Mouse (Mus musculus): ENCODE measurements at regions not wholly inside any gene's neighbourhood (a gene's known extent, or its start where the extent isn't known, plus 50 kb on each side); places are given as distances from the start of the nearest gene placed in this dataset.
"Not testable (repeated sequence)": the region's sequence is repeated elsewhere in the genome, so short reads cannot be mapped to it uniquely, and the experiment has no call there.

DNA sequence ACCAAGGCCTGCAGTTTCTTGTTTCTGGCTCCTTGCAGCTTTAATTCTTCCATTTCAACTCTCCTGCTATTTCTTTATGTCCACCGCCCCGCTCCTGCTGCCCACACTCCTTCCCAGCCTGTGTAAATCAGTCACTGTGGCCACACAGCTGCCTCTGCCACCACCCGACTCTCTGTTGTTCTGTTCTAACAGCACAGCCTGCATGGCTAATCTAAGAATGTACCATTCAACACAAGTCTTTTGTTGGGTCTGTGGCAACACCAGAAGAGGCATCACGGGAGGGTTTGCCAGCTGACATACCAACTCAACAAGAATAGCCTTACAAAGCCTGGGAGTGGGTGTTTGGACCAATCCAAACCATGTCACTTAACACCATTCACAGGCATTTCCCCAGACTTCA lies 264.9 kb upstream of the Pum3 start:
- DNase-seq (ENCODE audit: low spot score), result no peak

DNA sequence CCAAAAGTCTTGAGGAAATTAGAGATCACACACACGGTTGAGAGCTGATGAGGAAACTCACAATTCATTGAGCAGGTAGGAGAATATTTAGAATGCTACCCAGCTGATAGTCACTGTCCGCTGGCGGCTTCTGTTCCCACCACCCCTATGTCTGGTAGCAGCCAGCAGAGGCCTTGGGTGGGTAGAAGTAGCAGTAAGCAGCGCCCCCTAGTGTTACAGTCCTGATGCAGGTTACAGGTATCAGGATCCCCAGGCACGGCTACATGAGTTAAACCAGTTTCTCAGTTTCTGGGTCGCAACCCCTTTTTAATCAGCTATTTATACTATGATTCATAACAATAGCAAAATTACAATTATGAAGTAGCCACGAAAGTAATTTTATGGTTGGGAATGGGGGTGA lies 264.1 kb upstream of the Pum3 start:
- peak; percentile 2 for DNase-seq (ENCODE audit: low spot score)

DNA sequence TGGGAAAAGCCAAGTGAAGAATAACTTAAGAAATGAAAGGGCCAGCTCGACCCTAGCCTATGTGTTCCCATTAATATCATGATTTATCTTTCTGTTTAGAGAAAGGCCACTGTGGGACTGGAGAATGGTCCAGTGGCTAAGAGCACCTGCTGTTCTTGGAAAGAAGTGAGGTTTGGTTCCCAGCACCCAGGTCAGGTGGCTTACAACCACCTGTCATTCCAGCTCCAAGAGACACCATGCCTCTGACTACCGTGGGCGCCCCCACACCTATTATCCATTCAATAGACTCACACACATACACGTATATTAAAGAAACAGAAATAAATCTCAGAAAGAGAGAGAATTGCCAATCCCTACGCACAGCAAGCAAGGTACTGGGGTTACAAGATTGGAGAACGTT lies 263.3 kb upstream of the Pum3 start:
- DNase-seq (ENCODE audit: low spot score), result no peak

DNA sequence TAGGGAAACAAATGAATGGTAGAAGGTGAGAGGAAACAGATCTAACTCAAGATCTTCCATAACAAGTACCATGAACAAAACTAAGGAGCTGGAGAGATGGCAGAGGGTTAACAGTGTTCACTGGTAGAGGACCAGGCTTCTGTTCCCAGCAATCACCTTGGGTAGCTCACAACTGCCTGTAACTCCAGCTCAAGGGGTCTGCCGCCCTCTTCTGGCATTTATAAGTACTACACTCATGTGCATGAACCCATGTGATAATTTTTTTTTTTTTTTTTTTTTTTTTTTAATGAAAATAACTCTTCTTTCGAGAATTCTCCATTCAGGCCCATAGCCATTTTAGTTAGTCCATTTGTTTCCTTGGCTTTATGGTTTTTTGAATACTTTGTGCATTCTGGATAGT lies 253.8 kb upstream of the Pum3 start:
- peak; percentile 5 for DNase-seq (ENCODE audit: low spot score)

DNA sequence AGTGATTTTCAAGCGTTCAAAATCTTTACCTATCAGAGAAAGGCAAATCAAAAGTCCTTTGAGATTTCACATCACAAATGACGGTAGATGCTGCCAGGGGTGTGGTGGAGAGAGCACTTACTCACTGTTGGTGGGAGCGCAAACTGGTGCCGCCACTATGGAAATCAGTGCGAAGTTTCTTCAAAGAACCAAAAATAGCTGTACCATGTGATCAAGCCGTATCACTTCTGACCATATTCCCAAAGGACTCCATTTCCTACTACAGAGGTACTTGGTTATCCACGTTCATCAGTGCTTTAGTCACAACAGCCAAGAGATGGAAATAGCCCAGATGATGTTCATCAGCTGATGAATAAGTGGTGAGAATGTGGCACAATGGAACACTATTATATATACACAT lies 249.8 kb upstream of the Pum3 start:
- DNase-seq (ENCODE audit: low spot score), result no peak

DNA sequence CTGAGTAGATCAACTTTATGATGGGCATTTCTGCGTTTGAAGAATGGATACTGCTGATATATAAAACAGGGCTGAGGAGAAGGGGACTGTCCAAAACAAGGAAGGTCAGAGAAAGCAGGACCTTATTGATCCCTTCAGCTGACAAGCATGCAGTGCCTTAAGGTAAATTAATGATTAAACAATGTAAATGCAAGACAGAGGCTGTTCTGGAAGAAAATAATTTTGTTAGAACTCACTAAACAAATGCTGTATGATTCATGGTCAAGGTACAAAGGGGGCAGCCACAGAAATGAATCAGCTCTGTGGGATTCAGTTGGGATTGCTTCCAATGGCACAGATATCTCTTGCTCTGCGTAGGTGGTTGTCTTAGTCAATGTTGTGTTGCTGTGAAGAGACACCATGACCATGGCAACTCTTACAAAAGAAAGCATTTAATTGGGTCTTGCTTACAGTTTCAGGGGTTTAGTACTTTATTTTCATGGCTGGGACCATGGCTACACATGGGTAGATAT lies 243.1 kb upstream of the Pum3 start:
- DNase-seq (ENCODE audit: low spot score), result no peak

DNA sequence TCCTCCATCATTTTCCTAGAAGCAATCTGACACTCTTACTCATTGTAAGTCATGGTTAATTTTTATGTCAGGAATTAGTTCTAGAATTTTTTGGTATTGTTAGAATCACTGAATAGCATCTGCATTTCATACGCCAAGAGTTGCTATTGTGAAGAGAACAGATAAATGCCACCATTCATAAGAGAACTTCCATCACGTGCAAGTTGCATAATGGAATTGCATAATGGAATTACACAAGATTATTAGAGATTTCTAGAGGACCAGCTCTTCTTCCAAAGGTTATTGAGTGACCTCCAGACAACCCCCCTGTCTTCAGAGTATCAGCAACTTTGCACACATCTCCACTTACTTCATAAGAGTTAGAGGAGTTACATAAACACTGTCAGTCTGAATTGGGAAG lies 233.7 kb upstream of the Pum3 start:
- no peak for DNase-seq (ENCODE audit: low spot score)

DNA sequence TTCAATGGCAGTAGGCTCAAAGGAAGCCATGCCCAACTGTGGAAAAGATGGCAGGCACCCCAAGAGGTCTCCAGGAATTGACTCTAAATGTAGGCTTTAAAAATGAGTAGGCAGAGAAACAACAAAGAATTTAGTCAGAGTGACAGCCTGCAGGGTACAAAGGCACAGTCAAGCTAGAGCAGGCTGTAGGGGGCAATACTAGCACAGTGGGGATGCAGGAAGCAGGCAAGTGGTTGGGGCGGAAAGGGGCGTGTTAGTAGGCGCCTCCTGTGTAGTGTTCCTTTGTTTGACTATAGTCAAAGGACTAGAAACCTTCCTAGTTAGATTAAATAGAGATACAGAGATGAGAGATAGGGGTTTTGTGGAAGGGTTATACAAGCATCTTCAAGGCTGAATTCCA lies 211.4 kb upstream of the Pum3 start:
- DNase-seq (ENCODE audit: low spot score), result no peak

DNA sequence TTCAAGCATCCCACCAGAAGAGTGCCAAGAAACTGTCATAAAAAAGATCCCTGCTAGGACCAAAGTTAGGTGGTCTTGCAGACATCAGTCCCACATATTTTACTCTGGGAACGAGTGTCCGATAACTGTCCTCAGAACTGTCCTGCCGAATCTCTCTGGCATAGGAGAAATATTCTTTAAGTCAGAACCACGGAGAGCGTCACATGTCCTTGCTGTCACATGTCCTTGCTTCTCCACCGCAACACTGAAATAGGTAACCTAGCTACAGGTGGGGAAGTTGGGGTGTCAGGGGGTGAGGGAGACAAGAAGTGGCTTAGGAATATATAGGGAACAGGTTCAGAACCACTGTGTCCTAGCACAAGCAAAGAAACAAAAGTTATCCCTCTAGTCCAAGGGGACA lies 203.5 kb upstream of the Pum3 start:
- no peak for DNase-seq (ENCODE audit: low spot score)

DNA sequence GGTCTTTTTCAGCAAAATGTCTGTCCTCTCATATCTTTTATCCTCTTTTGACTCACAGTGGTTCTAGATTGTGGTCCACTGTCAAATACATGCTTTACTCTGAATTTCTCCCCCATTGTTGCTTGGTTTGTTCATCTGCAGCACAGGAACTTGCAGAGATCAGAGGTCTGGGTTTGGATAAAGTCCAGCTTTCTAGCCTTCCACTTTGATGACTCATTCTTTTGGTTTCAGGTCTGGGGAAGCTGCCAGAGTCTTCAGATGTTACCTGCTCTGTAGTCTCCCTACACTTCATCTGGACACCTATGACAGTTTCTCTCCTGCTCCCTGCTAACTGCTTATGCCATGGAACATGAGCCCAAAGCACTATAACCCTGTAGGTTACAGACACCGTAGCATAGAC lies 198.0 kb upstream of the Pum3 start:
- no peak for DNase-seq (ENCODE audit: low spot score)

DNA sequence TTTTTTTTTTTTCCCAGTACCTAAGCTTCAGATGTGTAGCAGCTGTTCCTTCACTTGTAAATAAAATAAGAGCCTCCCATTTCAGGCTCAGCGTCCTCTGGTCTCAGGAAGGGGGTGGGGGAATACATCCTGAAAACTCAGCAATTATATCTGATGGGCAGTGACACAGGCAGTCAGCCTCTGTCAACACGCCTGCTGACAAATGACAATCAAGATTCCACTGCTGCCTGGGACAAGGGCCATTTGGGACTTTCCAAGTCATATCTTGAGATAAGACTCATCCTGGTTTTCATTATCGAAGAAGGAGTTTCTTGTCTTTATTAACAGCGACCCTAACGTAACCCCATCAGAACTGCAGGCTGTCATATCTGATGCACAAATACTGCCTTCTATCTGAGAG lies 187.9 kb upstream of the Pum3 start:
- DNase-seq (ENCODE audit: low spot score), result no peak

DNA sequence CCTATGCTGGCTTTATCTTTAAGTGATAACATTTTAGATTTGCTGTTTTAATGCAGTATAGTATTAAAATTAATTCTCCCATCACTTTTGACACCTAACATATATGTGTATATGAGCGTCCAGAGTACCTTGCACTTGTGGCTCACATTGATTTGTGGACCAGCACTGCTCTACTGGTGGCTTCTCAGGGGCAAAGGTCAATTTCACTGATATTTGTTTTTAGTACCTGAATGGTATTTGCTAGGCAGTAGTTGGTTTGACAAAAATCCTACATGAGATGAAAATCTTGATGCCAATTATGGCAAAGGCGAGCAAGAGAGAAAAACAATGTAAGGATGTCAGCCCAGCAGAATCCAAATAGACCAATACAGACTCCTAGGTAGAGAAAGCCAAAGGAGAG lies 177.3 kb upstream of the Pum3 start:
- DNase-seq (ENCODE audit: low spot score), result no peak

DNA sequence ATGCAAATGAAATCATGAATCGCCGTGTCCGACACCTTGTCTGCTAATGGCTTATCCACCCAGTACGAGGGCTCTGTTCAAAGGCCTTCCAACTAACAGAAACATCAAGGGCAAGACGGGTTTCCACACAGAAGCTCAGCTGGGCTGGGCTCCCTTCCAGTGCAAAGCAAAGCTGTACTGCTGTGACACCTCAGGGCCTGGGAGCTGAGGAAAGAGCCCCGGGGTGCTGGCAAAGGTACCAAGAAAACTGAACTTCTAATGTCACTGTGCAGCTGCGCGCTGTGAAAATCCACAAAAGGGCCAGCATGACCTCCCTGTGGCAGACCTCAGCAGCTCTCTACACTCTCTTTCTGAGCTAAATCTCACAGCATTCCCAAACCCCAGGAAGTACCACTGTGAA lies 173.7 kb upstream of the Pum3 start:
- DNase-seq (ENCODE audit: low spot score), result no peak

DNA sequence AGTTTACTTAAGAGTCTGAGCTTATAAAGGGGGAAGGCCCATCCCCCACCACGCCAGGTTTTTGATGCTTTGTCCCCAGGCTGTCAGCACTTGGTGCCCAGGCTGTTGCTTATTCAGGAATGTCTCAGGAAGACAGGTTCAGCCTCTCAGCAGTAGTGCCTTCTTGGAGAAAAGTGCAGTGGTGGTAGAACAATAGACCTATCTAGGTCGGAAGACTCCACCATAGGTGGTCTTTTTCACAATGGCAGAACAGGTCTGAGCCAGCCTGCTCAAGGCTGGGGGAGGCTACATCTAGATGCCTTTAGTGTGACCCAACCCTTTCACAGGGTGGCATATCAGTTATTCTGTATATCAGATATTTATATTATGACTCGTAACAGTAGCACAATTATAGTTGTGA lies 171.9 kb upstream of the Pum3 start:
- DNase-seq (ENCODE audit: low spot score), result no peak

DNA sequence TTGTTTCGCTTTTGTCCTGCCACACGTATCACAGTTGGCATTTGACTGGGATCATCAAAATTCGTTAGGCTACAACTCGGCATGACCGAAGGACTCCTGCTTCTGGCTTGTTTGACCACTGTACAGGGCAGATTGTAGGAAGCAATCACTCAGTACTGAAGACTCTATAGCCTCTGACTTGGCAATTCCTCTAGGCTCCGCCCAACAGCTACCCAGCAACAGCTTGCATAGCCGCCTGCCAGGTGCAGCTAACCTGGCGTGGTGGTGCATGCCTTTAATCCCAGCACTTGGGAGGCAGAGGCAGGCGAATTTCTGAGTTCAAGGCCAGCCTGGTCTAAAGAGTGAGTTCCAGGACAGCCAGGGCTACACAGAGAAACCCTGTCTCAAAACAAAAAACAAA lies 170.8 kb upstream of the Pum3 start:
- DNase-seq (ENCODE audit: low spot score), result not testable (repeated sequence)

DNA sequence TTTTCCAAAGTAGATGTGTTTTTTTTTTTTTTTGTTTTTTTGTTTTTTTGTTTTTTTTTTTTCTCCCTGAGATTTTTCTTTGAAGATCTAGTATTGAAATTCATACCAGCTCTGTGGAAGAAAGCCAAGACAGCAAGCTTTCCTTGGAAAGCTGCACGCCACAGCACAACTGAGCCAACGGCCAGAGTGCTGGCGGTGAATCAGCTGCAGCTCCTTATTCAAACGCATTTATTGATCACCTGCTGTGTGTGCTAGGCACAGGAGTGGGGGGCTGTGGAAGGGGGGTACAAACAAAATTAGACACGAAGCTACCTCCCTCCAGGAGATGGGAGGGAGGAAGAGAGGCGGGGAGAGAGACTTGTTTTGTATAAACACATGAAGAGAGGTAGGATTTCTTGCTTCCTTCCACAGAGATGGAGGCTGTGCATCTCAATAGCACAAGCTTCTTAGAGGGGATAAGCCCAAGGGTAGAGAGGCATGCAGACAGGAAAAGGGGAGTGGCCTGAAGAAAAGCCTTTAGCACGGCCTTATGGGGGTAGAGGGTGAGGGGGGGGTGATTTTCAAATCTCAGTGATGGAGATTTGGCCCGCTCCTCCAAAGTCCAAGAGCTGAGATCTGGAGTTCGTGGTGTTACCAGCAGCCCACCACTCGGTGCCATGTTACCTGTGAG lies 170.1 kb upstream of the Pum3 start:
- no peak for DNase-seq (ENCODE audit: low spot score)

DNA sequence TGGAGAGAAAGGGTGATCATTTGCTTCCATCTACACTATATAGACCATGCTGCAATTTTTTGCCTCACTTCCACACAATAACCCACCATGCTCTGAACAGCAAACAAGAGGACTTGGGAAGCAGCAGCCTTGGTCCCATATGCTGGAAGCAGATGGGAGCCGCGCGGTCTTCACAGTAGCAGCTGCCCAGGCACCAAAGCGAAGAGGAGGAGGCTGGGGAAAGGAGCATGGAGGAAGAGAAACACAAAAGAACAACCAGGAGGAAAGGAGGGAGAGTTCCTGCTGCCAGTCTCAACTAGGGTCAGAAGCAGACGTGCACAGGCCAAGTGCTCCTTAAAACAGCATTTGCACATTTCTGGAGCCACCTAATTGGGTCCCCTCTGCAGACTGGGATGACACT lies 168.7 kb upstream of the Pum3 start:
- no peak for DNase-seq (ENCODE audit: low spot score)

DNA sequence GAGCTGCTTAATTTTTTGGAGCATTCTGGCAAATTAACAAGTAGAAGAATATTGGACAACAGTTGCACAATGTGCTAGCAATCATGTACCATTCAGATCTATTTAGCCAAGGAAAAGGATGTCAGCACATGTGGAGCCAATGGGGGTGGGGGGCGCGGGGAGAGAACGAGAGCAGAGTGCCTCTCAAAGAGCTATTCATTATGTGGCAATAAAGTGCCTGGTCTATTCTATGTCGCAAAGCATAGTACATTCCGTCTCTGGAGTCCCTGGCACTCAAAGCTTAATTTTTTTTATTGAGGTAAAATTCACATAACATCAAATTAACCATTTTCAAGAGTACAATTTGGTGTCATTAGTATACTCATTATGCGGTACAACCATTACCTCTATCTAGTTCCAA lies 155.9 kb upstream of the Pum3 start:
- DNase-seq (ENCODE audit: low spot score), result no peak

DNA sequence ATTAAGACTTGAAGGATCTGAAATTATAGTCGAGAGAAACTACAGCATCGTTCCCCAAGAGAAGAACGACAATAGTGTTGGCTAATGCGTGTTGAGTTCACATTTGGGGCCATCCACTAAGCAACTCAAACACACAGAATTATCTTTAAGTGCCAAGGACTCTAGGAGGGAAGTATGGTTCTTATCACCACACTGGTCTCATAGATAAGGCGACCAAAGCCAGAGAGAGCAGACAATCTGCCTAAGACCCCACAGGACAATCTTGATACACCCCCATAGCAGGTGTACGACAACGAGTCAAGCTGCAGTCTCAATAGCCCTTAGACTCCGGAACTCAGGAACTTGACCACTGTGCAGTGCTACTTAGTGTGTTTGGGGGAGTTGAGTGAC lies 152.5 kb upstream of the Pum3 start:
- peak; percentile 19 for DNase-seq (ENCODE audit: low spot score)

DNA sequence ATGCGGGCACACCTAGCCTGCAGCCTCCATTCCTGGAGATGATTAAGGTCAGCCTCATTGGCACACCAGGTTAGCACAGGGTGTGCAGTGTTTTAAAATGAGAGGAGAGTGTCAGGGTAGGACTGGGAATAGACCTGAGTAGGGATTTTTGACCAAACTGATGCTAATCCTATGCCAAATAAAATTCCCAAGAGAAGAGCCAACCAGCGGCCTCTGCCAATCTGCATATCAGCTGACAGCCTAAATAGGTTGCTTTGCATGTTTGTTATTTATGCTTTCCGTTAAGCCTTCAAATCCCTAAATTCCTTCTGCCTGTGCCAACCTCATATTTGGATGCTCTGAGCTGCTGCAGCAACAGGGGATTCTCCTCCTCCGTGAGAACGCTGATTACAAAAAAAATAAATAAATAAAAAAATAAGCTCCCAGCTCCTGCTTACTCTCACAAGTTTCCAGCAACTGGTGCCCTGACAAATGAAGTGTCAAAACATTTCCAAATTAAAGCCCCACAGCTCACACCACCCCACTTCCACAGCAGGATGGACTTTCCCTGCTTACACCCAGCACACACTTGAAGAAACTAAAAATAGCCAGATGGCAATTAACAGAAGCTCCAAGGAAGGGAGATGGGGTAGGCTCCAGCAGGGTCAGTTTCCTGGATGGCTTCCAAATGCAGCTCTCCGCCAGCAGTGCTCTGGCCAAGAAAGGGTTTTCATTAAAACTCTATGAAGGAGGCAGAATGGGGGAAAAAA lies 151.9 kb upstream of the Pum3 start:
- no peak for DNase-seq (ENCODE audit: low spot score)

DNA sequence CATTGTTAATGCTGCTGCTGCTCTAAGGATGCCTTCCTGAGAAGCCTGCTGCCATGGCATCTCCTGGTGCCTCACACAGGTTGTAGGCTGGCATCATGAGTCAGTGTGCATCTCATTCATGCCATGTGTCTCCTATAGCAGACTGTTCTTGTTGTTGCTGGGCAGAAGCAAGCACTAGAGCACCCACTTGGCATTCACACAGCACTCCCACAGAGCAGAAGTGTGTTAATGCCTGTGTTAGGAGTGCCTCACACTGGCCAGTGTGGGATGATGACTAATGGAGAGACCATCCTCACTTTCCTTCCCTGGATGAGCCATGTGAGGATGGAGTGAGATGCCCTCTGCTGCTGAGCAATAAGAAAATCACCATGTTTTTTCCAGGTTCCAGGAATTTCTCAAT lies 146.9 kb upstream of the Pum3 start:
- DNase-seq (ENCODE audit: low spot score), result no peak

DNA sequence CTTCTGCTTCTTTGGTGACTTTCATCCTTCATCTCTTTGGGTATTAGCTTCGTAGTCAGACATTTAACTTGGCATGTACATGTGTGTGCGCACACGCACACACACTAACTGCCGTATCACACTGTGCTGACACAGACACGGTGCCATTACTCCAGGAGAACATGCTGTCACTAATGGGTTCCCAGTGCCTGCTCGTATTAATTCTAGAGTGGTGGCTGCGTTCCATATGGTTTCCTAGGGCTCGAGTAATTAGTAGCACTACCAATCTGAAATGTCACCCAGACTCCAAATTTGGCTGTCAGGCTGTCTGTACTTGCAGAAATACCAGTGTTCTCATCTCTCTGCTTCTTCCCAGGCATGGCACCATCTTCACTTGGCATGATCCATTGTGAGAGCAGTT lies 137.3 kb upstream of the Pum3 start:
- no peak for DNase-seq (ENCODE audit: low spot score)

DNA sequence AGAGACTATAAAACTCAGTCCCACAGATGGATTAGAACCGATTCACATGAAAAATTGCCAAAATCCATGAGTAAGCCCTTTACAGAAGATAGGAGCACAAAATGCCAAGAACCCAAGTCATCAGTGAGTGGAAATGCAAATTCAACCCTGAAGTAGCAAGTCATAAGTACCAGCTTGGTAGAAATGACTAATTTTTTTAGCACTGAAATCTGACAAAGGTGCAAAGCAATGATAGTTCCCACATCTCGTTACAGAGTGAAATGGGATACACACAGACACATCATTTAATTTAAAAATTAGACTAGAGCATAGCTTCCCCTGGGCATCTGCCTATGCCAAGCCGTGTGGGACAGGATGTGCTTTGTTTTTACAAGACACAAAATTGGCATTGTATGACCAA lies 136.4 kb upstream of the Pum3 start:
- no peak for DNase-seq (ENCODE audit: low spot score)

DNA sequence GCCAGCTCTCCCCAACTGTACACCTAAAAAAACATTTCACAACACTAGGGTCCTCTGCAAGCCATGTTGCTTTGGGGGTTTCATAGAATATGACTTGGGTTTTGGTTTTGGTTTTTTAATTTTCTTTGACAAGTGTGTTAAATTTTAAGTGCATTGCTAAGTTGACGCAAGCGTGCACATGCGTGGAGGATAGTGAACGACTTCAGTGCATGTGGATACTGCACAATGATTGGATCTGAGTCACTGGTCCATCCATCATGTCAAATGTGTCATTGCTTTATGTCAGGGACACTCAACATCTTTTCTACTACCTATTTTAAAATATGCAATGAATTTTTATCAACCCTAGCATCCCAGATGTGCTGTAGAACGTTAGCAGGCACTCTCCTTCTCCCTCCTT lies 134.5 kb upstream of the Pum3 start:
- no peak for DNase-seq (ENCODE audit: low spot score)

Data from c-Kit-positive CD71-positive TER-119-positive erythroid progenitor cells, embryonic 14.5 days (primary cell).